Mouse (Mus musculus) E14TG2a.4 (cell line): ENCODE results near the gene St8sia1.

Source experiments
- CTCF ChIP-seq: conservative IDR thresholded peaks from 2 replicates; pipeline ENCODE4 v1.5.1; 2014; ENCODE audit warnings: low read length
- NANOG ChIP-seq: IDR thresholded peaks from 2 replicates; pipeline ENCODE4 v1.6.1; 2014; ENCODE audit warnings: borderline replicate concordance, low read length, mixed read lengths

- TF ChIP-seq CTCF (no peak), NANOG (no peak)
These were observed 48.8 kb downstream of the St8sia1 start for GRCm38 (mm10) chr6:142915464-142915863.
